Mouse (Mus musculus) limb, embryonic 12.5 days (tissue): ENCODE measurements around the gene Uggt1. TPM values are rescaled to one million over a fixed set of nuclear protein-coding genes. Genes with fewer than 3 reads are reported as not detected.

Source experiments
- ATAC-seq: fragments of 200-750 bp; cut with Nextera tagmentation; 2 replicates; pipeline ENCODE4 v1.8.0; 2017; ENCODE audit warnings: low read depth, moderate TSS enrichment; ENCODE audit not compliant: insufficient number of reproducible peaks, insufficient read depth, low FRiP score, low TSS enrichment
- H3K27ac ChIP-seq: fragments of 300-500 bp; sonication (generic); 2 replicates; pipeline ENCODE4 v1.5.1; 2016; ENCODE audit warnings: mild to moderate bottlenecking, moderate library complexity
- H3K27me3 ChIP-seq: fragments of 300-500 bp; sonication (generic); 2 replicates; pipeline ENCODE4 v1.6.1; 2016; ENCODE audit warnings: mild to moderate bottlenecking, moderate library complexity
- H3K36me3 ChIP-seq: fragments of 300-500 bp; sonication (generic); 2 replicates; pipeline ENCODE4 v1.6.1; 2016; ENCODE audit warnings: mild to moderate bottlenecking, moderate library complexity
- H3K4me1 ChIP-seq: fragments of 300-500 bp; sonication (generic); replicated peaks from 2 replicates; pipeline ENCODE4 v1.6.1; 2016
- H3K4me2 ChIP-seq: fragments of 300-500 bp; sonication (generic); 2 replicates; pipeline ENCODE4 v1.6.1; 2016; ENCODE audit warnings: mild to moderate bottlenecking, moderate library complexity
- H3K4me3 ChIP-seq: fragments of 300-500 bp; sonication (generic); replicated peaks from 2 replicates; pipeline ENCODE4 v1.5.1; 2016; ENCODE audit warnings: mild to moderate bottlenecking
- H3K9ac ChIP-seq: fragments of 300-500 bp; sonication (generic); replicated peaks from 2 replicates; pipeline ENCODE4 v1.6.1; 2016; ENCODE audit warnings: mild to moderate bottlenecking, moderate library complexity
- H3K9me3 ChIP-seq: fragments of 300-500 bp; sonication (generic); 2 replicates; pipeline ENCODE4 v1.6.1; 2016; ENCODE audit warnings: mild to moderate bottlenecking, moderate library complexity
- WGBS: fragments of 180-500 bp; shearing (Covaris S2); methylation state at CpG from one replicate; pipeline ENCODE4 v1.1.7; 2016; 5-methylcytosine and 5-hydroxymethylcytosine counted together
- polyA plus RNA-seq: library from polyadenylated mRNA; unstranded; fragments of >200 nt; fragmentation: Nextera tagmentation; extraction: Ambion mirVana; gene quantifications from 2 replicates; pipeline ENCODE4 v1.2.1, GENCODE M21; 2016

The Uggt1 gene
- 47.2 and 52.9 TPM in 2 replicates for polyA plus RNA-seq

DNA sequence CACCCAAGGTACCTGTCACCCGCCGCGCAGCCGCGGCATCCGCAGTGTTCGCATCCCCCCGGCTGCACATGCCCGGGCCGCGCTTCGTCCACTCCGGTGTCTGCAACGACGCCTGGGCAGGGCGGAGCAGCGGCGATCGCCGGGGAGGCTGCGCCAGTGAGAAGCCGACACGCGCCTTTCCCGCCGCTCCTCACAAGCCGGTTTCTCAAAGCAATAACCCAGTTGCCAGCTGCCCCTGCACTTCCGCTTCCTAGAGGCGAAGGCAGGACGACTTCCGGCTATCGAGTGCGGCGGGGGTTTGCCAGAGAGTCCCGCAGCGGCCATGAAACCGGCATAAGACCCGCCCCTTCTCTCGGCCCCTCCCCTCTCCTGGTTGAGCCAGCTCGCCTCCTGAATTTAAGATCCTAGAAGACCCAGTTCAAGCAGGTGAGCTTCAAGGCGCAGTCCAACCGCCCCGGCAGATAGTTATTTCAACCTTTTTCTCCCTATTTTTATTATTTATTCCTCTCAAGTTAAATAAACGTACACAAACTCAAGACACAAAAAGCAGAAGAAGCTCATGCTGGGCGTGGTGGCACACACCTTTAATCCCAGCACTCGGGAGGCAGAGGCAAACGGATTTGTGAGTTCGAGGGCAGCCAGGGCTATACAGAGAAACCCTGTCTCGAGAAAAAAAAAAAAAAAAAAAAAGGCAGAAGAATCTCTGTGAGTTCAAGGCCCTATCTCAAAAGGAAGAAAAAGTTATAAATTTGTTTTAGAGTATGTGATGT is at the start of gene Uggt1:
TSS of gene Uggt1 (minus strand) at position 663 of the 770 bp plus-strand sequence.
- peak; percentile 92 for ATAC-seq
- peak within 1 kb of the TSS; percentile 75 for H3K4me2 ChIP-seq
- H3K36me3 ChIP-seq = no peaks in the 10 kb centered on the region; the same call in 1 of the 2 replicates
- peak within 1 kb of the TSS; percentile 85 for H3K27ac ChIP-seq
- no peaks in the 10 kb centered on the region for H3K9me3 ChIP-seq
- H3K4me3 ChIP-seq = peak within 1 kb of the TSS; percentile 96
- peak within 1 kb of the TSS; percentile 87 for H3K9ac ChIP-seq
- peaks cover 20% of the 10 kb centered on the region for H3K4me1 ChIP-seq
- no peaks in the 10 kb centered on the region for H3K27me3 ChIP-seq
- 3% methylated on average over 49 of the region's 49 CpGs for WGBS

DNA sequence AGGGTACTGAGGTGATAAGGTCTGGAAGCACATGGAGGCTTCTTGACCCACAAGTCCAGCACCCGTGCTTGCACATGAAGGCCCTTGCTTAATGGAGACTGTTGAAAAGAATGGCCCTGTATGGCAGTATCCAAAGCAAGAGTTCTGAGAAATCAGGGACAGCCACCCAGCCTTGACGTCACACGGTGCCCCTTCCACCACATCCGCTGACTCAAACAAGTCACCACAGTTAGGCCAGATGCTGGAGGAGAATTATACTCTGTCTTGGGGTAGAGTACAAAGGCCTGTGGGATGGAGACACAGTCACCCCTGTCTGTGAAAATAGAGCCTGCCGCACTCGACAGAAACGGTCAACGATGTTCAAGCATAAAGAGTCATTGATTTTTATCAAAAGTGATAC is 49.0 kb upstream of the Uggt1 start:
- Histone ChIP-seq H3K36me3 (no peaks in the 10 kb centered on the region), H3K4me3 (no peak overlapping the region), H3K27me3 (peaks cover 17% of the 10 kb centered on the region), H3K27ac (no peak overlapping the region), H3K4me2 (no peak overlapping the region), H3K9me3 (no peaks in the 10 kb centered on the region), H3K9ac (no peak overlapping the region), H3K4me1 (no peaks in the 10 kb centered on the region)
- no peak for ATAC-seq
- 94% methylated on average over 8 of the region's 8 CpGs for WGBS

DNA sequence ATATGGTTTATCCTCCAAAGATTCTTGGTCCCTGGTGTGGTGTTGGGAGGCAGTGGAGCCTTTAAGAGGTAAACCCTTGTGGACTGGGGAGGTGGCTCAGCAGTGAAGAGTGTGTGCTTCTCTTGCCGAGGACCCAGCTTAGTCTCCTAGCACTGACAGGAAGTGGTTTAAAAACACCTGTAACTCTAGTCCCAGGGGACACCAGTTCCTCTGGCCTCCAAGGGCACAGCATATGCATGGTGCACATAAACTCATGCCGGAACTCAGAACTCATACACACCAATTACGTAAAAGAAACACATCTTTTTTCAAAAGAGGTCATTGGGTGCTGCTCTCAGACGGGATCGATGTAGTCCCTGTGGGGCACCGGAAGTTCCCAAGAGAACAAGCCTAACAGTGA is 37.3 kb upstream of the Uggt1 start:
- H3K27me3 ChIP-seq = no peaks in the 10 kb centered on the region
- 85% methylated on average over 6 of the region's 6 CpGs for WGBS

GRCm38 (mm10) chr1:36280938-36281337 is 36.4 kb upstream of the Uggt1 start:
- Histone ChIP-seq H3K4me1 (no peaks in the 10 kb centered on the region), H3K27me3 (no peaks in the 10 kb centered on the region), H3K27ac (no peak overlapping the region), H3K4me2 (no peak overlapping the region), H3K4me3 (no peak overlapping the region), H3K9me3 (no peaks in the 10 kb centered on the region), H3K36me3 (no peaks in the 10 kb centered on the region), H3K9ac (no peak overlapping the region)
- 84% methylated on average over 3 of the region's 3 CpGs for WGBS
- ATAC-seq = no peak

More for the DNA sequence above, 37.3 kb upstream of the Uggt1 start:
- H3K4me3 ChIP-seq = no peak overlapping the region
- no peak overlapping the region for H3K4me2 ChIP-seq
- no peak overlapping the region for H3K9ac ChIP-seq
- H3K4me1 ChIP-seq = no peaks in the 10 kb centered on the region
- H3K36me3 ChIP-seq = no peaks in the 10 kb centered on the region
- H3K27ac ChIP-seq = no peak overlapping the region
- H3K9me3 ChIP-seq = no peaks in the 10 kb centered on the region
- ATAC-seq = no peak

DNA sequence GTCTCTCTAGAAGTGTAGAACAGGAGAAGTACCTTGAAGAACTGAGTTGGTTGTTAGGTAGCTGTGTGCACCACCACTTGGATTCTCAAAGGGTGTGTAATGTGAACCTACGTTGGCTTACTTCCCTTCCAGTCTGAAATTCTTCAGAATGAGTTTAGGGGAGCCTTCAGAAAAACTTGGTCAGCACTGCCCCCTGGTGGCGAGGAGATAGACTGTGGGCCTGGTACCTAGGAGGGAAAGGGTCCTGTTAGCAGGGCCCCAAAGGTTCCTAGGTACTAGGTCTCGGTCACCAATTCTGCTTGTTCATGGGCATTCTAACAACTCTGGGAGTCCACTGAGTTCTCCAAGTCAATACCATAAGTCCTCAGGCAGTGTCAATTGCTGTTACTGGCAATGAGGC is 34.7 kb upstream of the Uggt1 start:
- Histone ChIP-seq H3K27me3 (no peaks in the 10 kb centered on the region), H3K27ac (no peak overlapping the region), H3K4me3 (no peak overlapping the region), H3K9ac (no peak overlapping the region), H3K36me3 (no peaks in the 10 kb centered on the region), H3K9me3 (no peaks in the 10 kb centered on the region), H3K4me2 (no peak overlapping the region), H3K4me1 (no peaks in the 10 kb centered on the region)
- no peak for ATAC-seq
- WGBS = 21% methylated on average over 3 of the region's 3 CpGs

DNA sequence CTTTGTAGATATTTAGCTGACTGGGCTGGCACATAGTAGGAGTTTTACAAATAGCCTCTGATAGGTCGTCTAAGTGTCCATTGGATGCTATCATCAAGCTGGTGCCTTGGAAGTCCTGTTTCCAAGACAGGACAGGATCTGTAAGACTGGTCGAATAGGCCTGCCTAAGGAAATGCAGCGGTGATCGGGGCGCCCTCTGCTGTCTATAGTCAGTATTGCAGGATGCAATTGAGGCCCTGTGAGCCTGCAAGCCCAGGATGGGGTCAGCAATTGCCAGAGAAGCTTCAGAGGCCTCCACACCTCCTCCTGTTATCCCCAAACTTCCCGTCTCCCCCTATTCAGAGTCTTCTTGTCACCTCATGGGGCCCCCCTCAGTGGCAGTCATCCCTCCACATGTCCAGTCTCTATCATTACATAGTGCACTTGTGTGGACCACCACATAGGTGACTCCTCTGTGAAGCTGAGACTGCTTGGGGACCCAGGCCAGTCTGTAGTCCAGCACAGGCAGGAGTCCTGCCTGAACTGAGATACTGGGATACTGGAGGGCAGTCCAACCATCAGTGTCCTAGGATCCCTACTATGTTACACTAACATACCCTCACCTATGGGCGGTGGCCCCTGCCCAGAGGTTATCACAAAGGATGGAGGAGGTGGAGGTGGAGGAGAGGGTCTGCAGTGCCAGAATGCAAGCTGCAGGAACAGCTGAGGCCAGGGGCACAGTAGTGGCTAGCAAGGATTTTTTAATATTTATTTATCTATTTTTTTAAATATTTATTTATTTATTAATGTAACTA is 32.9 kb upstream of the Uggt1 start:
- Histone ChIP-seq H3K27ac (no peak overlapping the region), H3K4me3 (no peak overlapping the region), H3K4me2 (no peak overlapping the region), H3K27me3 (no peaks in the 10 kb centered on the region; the same call in 1 of the 2 replicates), H3K9ac (no peak overlapping the region), H3K36me3 (no peaks in the 10 kb centered on the region), H3K4me1 (peaks cover 10% of the 10 kb centered on the region; the same call in 1 of the 2 replicates), H3K9me3 (no peaks in the 10 kb centered on the region)
- WGBS = 21% methylated on average over 7 of the region's 7 CpGs
- ATAC-seq = no peak

GRCm38 (mm10) chr1:36275635-36276389 is 31.3 kb upstream of the Uggt1 start:
- Histone ChIP-seq H3K4me3 (no peak overlapping the region), H3K9ac (no peak overlapping the region), H3K27ac (no peak overlapping the region), H3K4me1 (peaks cover 14% of the 10 kb centered on the region), H3K36me3 (no peaks in the 10 kb centered on the region), H3K4me2 (no peak overlapping the region), H3K9me3 (no peaks in the 10 kb centered on the region), H3K27me3 (peaks cover under 1% of the 10 kb centered on the region)
- no peak for ATAC-seq
- WGBS = 78% methylated on average over 13 of the region's 13 CpGs

DNA sequence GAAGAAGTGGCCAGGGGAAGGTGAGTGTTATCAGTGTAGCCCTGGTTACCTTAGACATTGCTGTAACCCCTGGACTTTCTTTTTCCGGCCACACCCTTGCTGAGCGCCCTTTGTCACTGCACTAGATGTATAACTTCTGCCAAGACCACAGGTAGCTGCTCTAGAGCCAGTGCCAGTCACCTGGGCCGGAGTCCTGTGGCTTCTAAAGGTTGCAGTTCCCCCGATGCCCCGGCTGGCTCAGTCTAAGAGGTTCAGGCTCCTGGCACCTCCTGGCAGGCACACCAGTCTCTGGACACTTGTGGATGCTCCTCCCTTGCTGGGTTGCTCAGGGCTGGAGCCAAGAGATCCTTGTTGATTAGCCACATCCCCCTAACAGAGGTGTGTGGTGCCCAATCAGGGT is 29.9 kb upstream of the Uggt1 start, which contains the start of gene Neurl3:
TSS of gene Neurl3 (minus strand) at position 225 of the 400 bp plus-strand sequence.
- Histone ChIP-seq H3K9ac (no peak within 1 kb of the TSS), H3K27me3 (peaks cover 14% of the 10 kb centered on the region), H3K27ac (no peak within 1 kb of the TSS), H3K4me1 (peaks cover 24% of the 10 kb centered on the region), H3K9me3 (no peaks in the 10 kb centered on the region), H3K36me3 (no peaks in the 10 kb centered on the region), H3K4me3 (no peak within 1 kb of the TSS), H3K4me2 (peak within 1 kb of the TSS; percentile 24)
- ATAC-seq = no peak
- WGBS = 86% methylated on average over 5 of the region's 5 CpGs

- no peak overlapping the region for H3K9ac ChIP-seq
- H3K27me3 ChIP-seq = peaks cover 25% of the 10 kb centered on the region
- H3K9me3 ChIP-seq = no peaks in the 10 kb centered on the region
- H3K27ac ChIP-seq = no peak overlapping the region
- no peak overlapping the region for H3K4me3 ChIP-seq
- peak overlapping the region; percentile 24 for H3K4me2 ChIP-seq
- peaks cover 30% of the 10 kb centered on the region for H3K4me1 ChIP-seq
- no peaks in the 10 kb centered on the region for H3K36me3 ChIP-seq
- 8% methylated on average over 9 of the region's 9 CpGs for WGBS
- no peak for ATAC-seq
Observed at GRCm38 (mm10) chr1:36273288-36273687, 28.8 kb upstream of the Uggt1 start.

DNA sequence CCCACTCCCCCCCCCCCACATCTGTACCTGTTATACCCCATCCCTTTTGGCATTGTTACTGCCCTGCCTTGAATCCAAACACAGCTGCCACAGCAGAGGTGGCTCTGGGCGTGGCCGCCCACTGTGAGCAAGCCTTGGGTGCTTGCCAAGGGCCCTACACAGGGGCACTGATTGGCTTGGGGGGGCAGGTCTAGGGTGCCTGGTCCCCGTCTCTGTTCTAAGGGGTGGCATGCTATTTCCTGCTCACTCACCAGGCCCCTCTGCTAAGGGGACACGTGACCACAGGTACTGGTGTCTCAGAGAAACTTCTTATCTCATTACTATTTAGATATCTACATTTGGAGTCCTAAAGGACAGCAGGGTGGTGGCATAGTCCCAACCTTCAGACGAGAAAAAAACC is 28.0 kb upstream of the Uggt1 start:
- no peak overlapping the region for H3K9ac ChIP-seq
- H3K36me3 ChIP-seq = no peaks in the 10 kb centered on the region
- H3K4me2 ChIP-seq = no peak overlapping the region
- ATAC-seq = no peak
- H3K9me3 ChIP-seq = no peaks in the 10 kb centered on the region
- 76% methylated on average over 5 of the region's 5 CpGs for WGBS
- H3K4me1 ChIP-seq = peaks cover 30% of the 10 kb centered on the region
- H3K27ac ChIP-seq = no peak overlapping the region
- no peak overlapping the region for H3K4me3 ChIP-seq
- H3K27me3 ChIP-seq = peaks cover 25% of the 10 kb centered on the region
